Mouse (Mus musculus): ENCODE measurements around the gene Tsnaxip1. TPM values are rescaled to one million over a fixed set of nuclear protein-coding genes. Genes with fewer than 3 reads are reported as not detected.

The Tsnaxip1 gene
- polyA plus RNA-seq, 1 experiment from 2014 or later = 0.77 TPM

- H3K4me3 ChIP-seq (ENCODE audit: low read depth, low read length) = peak within 1 kb of the TSS; percentile 77; the same call in 1 of the 2 replicates
- no peak within 1 kb of the TSS for H3K27ac ChIP-seq (ENCODE audit: low read length)
- H3K36me3 ChIP-seq (ENCODE audit: control insufficient read depth, insufficient read depth, low read length) = peaks cover 4% of the 10 kb centered on the region; the same call in 1 of the 2 replicates
- WGBS = 87% methylated on average over 3 of the region's 3 CpGs
- no peak within 1 kb of the TSS for H3K9ac ChIP-seq (ENCODE audit: low read depth, low read length)
- H3K27me3 ChIP-seq (ENCODE audit: control insufficient read depth, insufficient read depth, low read depth, low read length) = no peaks in the 10 kb centered on the region
- no peaks in the 10 kb centered on the region for H3K9me3 ChIP-seq (replicated peaks; ENCODE audit: control insufficient read depth, low read length, poor library complexity, severe bottlenecking)
- H3K4me1 ChIP-seq (ENCODE audit: control insufficient read depth, insufficient read depth, low read length) = peaks cover 35% of the 10 kb centered on the region
- 0 out of 2 replicates have a peak within 1 kb of the TSS, but pooled peaks have one; percentile 83 for H3K4me2 ChIP-seq (ENCODE audit: low read length)
- no peak for ATAC-seq
Measured at GRCm38 (mm10) chr8:105853178-105853577, 25.6 kb downstream of the Tsnaxip1 start, which contains the start of gene Cenpt. TSS of gene Cenpt (minus strand) at chr8:105853278.

- 25% methylated on average over 8 of the region's 8 CpGs for WGBS
- Histone ChIP-seq H3K27me3 (ENCODE audit: control insufficient read depth, insufficient read depth, low read depth, low read length) (no peaks in the 10 kb centered on the region), H3K9ac (ENCODE audit: low read depth, low read length) (no peak overlapping the region)
Measured at GRCm38 (mm10) chr8:105854303-105854702, 26.8 kb downstream of the Tsnaxip1 start.

DNA sequence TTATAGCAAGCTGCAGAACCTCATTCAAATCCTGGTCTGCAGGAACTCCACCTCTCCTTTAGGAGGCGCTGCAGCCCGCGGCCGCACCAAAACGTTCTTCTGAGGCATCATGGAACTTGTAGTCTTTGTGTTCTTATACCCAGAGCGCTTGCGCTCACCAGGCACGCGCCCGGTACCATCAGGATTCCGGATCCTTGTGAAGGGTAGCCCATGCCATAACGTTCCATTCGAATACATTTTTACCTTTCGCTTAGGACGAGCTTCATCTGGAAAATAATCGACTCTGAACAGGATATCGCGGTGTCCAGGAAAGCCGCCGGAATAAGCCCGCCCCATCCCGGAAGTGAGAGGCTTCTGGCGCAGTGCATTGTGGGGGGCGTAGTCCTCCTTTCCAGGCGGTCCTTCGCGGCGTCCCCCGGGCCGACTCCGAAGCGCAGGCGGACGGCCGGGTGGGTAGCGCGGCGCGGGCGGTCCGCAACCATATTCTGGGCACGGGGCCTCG lies 27.2 kb downstream of the Tsnaxip1 start, which contains the start of gene Thap11:
TSS of gene Thap11 (plus strand) at position 418 of the 502 bp plus-strand sequence.
- peak; percentile 91 for ATAC-seq
- H3K4me2 ChIP-seq (ENCODE audit: low read length) = peak within 1 kb of the TSS; percentile 99

More at GRCm38 (mm10) chr8:105854303-105854702, 26.8 kb downstream of the Tsnaxip1 start:
- Histone ChIP-seq H3K36me3 (ENCODE audit: control insufficient read depth, insufficient read depth, low read length) (no peaks in the 10 kb centered on the region), H3K9me3 (replicated peaks; ENCODE audit: control insufficient read depth, low read length, poor library complexity, severe bottlenecking) (no peaks in the 10 kb centered on the region), H3K4me2 (ENCODE audit: low read length) (peak overlapping the region; percentile 37), H3K27ac (ENCODE audit: low read length) (peak overlapping the region; percentile 39; the same call in 1 of the 2 replicates), H3K4me1 (ENCODE audit: control insufficient read depth, insufficient read depth, low read length) (peaks cover 35% of the 10 kb centered on the region), H3K4me3 (ENCODE audit: low read depth, low read length) (peak overlapping the region; percentile 66)
- peak; percentile 18 for ATAC-seq

DNA sequence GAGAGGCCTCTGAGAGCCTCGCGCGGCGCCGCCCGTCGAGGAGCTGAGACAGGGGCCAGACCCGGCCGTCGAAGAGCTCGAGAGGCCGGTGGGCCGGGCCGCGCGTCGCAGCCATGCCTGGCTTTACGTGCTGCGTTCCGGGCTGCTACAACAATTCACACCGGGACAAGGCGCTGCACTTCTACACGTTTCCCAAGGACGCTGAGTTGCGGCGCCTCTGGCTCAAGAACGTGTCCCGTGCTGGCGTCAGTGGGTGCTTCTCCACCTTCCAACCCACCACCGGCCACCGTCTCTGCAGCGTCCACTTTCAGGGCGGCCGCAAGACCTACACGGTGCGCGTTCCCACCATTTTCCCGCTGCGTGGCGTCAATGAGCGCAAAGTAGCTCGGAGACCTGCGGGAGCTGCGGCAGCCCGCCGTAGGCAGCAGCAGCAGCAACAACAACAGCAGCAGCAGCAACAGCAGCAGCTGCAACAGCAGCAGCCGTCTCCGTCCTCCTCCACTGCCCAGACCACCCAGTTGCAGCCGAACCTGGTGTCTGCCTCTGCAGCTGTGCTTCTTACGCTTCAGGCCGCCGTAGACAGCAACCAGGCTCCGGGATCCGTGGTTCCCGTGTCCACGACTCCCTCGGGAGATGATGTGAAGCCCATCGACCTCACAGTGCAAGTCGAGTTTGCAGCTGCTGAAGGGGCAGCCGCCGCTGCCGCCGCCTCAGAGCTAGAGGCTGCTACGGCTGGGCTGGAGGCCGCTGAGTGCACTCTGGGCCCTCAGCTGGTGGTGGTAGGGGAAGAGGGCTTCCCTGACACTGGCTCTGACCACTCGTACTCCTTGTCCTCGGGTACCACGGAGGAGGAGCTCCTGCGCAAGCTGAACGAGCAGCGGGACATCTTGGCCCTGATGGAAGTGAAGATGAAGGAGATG lies 28.0 kb downstream of the Tsnaxip1 start:
- WGBS = under 1% methylated on average over 66 of the region's 71 CpGs
- peaks cover 39% of the 10 kb centered on the region for H3K4me1 ChIP-seq (ENCODE audit: control insufficient read depth, insufficient read depth, low read length)
- H3K36me3 ChIP-seq (ENCODE audit: control insufficient read depth, insufficient read depth, low read length) = no peaks in the 10 kb centered on the region
- ATAC-seq = peak; percentile 25
- H3K9me3 ChIP-seq (replicated peaks; ENCODE audit: control insufficient read depth, low read length, poor library complexity, severe bottlenecking) = no peaks in the 10 kb centered on the region
- peak overlapping the region; percentile 84 for H3K9ac ChIP-seq (ENCODE audit: low read depth, low read length)
- peak overlapping the region; percentile 84 for H3K27ac ChIP-seq (ENCODE audit: low read length)
- H3K4me2 ChIP-seq (ENCODE audit: low read length) = peak overlapping the region; percentile 99
- H3K27me3 ChIP-seq (ENCODE audit: control insufficient read depth, insufficient read depth, low read depth, low read length) = no peaks in the 10 kb centered on the region
- H3K4me3 ChIP-seq (ENCODE audit: low read depth, low read length) = peak overlapping the region; percentile 66

More for the DNA sequence above, 27.2 kb downstream of the Tsnaxip1 start, which contains the start of gene Thap11:
- Histone ChIP-seq H3K36me3 (ENCODE audit: control insufficient read depth, insufficient read depth, low read length) (no peaks in the 10 kb centered on the region), H3K27ac (ENCODE audit: low read length) (peak within 1 kb of the TSS; percentile 84), H3K4me3 (ENCODE audit: low read depth, low read length) (peak within 1 kb of the TSS; percentile 66), H3K27me3 (ENCODE audit: control insufficient read depth, insufficient read depth, low read depth, low read length) (no peaks in the 10 kb centered on the region), H3K9ac (ENCODE audit: low read depth, low read length) (peak within 1 kb of the TSS; percentile 84), H3K9me3 (replicated peaks; ENCODE audit: control insufficient read depth, low read length, poor library complexity, severe bottlenecking) (no peaks in the 10 kb centered on the region), H3K4me1 (ENCODE audit: control insufficient read depth, insufficient read depth, low read length) (peaks cover 39% of the 10 kb centered on the region)
- WGBS = under 1% methylated on average over 43 of the region's 43 CpGs

GRCm38 (mm10) chr8:105856168-105856835 lies 28.8 kb downstream of the Tsnaxip1 start:
- no peak for ATAC-seq
- H3K36me3 ChIP-seq (ENCODE audit: control insufficient read depth, insufficient read depth, low read length) = no peaks in the 10 kb centered on the region
- no peaks in the 10 kb centered on the region for H3K27me3 ChIP-seq (ENCODE audit: control insufficient read depth, insufficient read depth, low read depth, low read length)
- peaks cover 37% of the 10 kb centered on the region for H3K4me1 ChIP-seq (ENCODE audit: control insufficient read depth, insufficient read depth, low read length)
- H3K9me3 ChIP-seq (replicated peaks; ENCODE audit: control insufficient read depth, low read length, poor library complexity, severe bottlenecking) = no peaks in the 10 kb centered on the region
- peak overlapping the region; percentile 84 for H3K9ac ChIP-seq (ENCODE audit: low read depth, low read length)
- peak overlapping the region; percentile 84 for H3K27ac ChIP-seq (ENCODE audit: low read length)
- H3K4me3 ChIP-seq (ENCODE audit: low read depth, low read length) = peak overlapping the region; percentile 66
- H3K4me2 ChIP-seq (ENCODE audit: low read length) = peak overlapping the region; percentile 99
- 21% methylated on average over 15 of the region's 15 CpGs for WGBS

GRCm38 (mm10) chr8:105858495-105858894 lies 31.0 kb downstream of the Tsnaxip1 start:
- Histone ChIP-seq H3K36me3 (ENCODE audit: control insufficient read depth, insufficient read depth, low read length) (no peaks in the 10 kb centered on the region), H3K27me3 (ENCODE audit: control insufficient read depth, insufficient read depth, low read depth, low read length) (no peaks in the 10 kb centered on the region), H3K4me3 (ENCODE audit: low read depth, low read length) (no peak overlapping the region), H3K4me2 (ENCODE audit: low read length) (no peak overlapping the region), H3K4me1 (ENCODE audit: control insufficient read depth, insufficient read depth, low read length) (peaks cover 51% of the 10 kb centered on the region), H3K9ac (ENCODE audit: low read depth, low read length) (no peak overlapping the region), H3K27ac (ENCODE audit: low read length) (no peak overlapping the region), H3K9me3 (replicated peaks; ENCODE audit: control insufficient read depth, low read length, poor library complexity, severe bottlenecking) (no peaks in the 10 kb centered on the region)
- WGBS = 85% methylated on average over 5 of the region's 5 CpGs
- ATAC-seq = no peak

- Histone ChIP-seq H3K4me3 (ENCODE audit: low read depth, low read length) (no peak overlapping the region), H3K9ac (ENCODE audit: low read depth, low read length) (no peak overlapping the region), H3K9me3 (replicated peaks; ENCODE audit: control insufficient read depth, low read length, poor library complexity, severe bottlenecking) (no peaks in the 10 kb centered on the region), H3K27me3 (ENCODE audit: control insufficient read depth, insufficient read depth, low read depth, low read length) (no peaks in the 10 kb centered on the region), H3K4me1 (ENCODE audit: control insufficient read depth, insufficient read depth, low read length) (peaks cover 58% of the 10 kb centered on the region), H3K27ac (ENCODE audit: low read length) (no peak overlapping the region; the same call in 1 of the 2 replicates), H3K36me3 (ENCODE audit: control insufficient read depth, insufficient read depth, low read length) (no peaks in the 10 kb centered on the region), H3K4me2 (ENCODE audit: low read length) (no peak overlapping the region; the same call in 1 of the 2 replicates)
- no peak for ATAC-seq
- WGBS = 75% methylated on average over 5 of the region's 5 CpGs
Measured at GRCm38 (mm10) chr8:105859314-105859713, 31.8 kb downstream of the Tsnaxip1 start.

DNA sequence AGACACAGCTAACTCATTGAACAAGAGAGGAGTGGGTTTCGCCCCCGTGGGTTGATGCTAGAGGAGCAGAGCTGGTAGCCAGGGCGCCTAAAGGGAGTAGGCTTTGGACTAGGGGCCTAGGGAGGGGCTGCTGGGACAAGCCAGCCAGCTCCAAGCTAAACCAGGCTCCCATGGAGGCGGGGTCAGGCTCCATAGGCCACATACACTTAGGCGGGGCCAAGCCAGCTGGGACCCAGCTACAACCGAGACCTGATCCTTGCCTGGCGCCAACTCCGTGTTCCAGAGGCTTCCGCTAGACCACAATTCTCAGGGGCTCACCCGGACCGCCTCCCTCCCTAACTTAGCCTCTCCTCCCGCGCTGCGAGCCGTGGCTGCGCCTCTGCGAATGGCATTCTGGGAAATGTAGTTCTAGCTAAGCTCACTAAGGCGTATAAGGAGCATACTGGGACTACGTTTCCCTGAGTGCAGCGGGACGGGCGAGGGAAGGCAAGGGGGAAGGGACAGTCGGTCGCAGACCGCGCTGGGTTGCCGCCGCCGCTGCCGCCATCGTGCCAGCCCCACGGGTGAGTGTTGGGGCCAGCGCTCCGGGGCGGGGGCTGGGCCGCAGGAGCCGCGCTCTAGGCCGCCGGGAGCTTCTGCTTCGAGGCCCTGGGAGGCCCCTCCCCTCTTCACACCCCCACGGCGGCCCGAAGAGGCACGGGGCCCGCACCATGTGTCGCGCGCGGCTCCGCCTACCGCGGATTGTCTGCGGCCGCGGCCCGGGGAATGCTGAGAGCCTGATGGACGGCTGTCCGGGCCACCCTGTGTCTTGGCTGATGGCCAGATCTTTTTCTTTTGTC lies 32.8 kb downstream of the Tsnaxip1 start, which contains the start of gene Nutf2:
TSS of gene Nutf2 (plus strand) at position 438 of the 839 bp plus-strand sequence.
- Histone ChIP-seq H3K4me3 (ENCODE audit: low read depth, low read length) (peak within 1 kb of the TSS; percentile 91), H3K4me1 (ENCODE audit: control insufficient read depth, insufficient read depth, low read length) (peaks cover 61% of the 10 kb centered on the region), H3K9ac (ENCODE audit: low read depth, low read length) (peak within 1 kb of the TSS; percentile 93), H3K27me3 (ENCODE audit: control insufficient read depth, insufficient read depth, low read depth, low read length) (no peaks in the 10 kb centered on the region), H3K27ac (ENCODE audit: low read length) (peak within 1 kb of the TSS; percentile 90), H3K4me2 (ENCODE audit: low read length) (peak within 1 kb of the TSS; percentile 93), H3K9me3 (replicated peaks; ENCODE audit: control insufficient read depth, low read length, poor library complexity, severe bottlenecking) (no peaks in the 10 kb centered on the region), H3K36me3 (ENCODE audit: control insufficient read depth, insufficient read depth, low read length) (no peaks in the 10 kb centered on the region)
- under 1% methylated on average over 56 of the region's 59 CpGs for WGBS
- ATAC-seq = peak; percentile 98

Data from midbrain, embryonic 16.5 days (tissue).